Mouse (Mus musculus): ENCODE results near the gene Rlf.
"Not testable (repeated sequence)": the region's sequence is repeated elsewhere in the genome, so short reads cannot be mapped to it uniquely, and the experiment has no call there.

Gene Rlf

DNA sequence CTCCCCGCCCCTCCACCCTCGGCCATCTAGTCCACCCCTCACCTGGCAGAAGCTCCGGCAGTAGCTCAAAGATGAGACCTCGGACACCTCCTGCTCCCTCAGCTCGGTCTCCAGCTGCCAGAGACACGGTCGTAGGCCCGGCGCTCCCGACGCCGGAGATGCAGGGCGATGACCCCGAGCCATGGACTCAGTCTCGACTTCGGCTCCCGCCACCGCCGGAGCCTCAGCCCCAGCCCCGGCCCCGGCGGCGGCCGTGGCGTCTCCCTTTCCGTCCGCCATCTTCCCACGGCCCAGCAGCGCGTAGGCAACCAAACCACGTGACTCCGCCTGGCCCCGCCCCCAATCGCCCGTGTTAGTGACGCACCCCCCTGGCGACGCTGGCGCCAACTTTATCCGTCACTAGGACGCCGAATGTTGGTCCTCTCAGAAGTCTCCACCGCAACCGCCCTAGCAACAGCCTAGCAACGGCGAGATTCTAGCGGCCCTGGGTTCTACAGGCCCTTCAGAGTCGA, at the start of gene Rlf:
TSS of gene Rlf (minus strand) at position 292 of the 512 bp plus-strand sequence.
- peak; percentile 92 for DNase-seq (ENCODE audit: low read depth)

DNA sequence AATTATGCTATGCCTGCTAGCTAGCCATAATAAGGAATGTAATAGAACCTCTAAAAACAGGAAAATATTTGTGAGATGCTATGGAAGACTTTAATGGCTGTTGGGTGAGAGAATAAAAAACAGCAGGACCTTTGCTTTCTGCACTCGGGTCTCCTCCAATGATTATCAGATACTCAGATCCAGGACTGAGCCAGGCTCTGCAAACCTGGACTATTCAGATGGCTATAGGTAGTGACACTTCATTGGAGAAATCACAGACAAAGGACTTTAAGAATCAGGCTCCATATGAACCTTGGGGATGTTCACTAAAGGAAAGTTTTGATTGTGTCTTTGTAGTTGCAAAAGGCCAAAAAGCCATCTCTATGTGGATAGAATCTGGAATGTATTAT, 26.7 kb upstream of the Rlf start:
- DNase-seq (ENCODE audit: low read depth): no peak

DNA sequence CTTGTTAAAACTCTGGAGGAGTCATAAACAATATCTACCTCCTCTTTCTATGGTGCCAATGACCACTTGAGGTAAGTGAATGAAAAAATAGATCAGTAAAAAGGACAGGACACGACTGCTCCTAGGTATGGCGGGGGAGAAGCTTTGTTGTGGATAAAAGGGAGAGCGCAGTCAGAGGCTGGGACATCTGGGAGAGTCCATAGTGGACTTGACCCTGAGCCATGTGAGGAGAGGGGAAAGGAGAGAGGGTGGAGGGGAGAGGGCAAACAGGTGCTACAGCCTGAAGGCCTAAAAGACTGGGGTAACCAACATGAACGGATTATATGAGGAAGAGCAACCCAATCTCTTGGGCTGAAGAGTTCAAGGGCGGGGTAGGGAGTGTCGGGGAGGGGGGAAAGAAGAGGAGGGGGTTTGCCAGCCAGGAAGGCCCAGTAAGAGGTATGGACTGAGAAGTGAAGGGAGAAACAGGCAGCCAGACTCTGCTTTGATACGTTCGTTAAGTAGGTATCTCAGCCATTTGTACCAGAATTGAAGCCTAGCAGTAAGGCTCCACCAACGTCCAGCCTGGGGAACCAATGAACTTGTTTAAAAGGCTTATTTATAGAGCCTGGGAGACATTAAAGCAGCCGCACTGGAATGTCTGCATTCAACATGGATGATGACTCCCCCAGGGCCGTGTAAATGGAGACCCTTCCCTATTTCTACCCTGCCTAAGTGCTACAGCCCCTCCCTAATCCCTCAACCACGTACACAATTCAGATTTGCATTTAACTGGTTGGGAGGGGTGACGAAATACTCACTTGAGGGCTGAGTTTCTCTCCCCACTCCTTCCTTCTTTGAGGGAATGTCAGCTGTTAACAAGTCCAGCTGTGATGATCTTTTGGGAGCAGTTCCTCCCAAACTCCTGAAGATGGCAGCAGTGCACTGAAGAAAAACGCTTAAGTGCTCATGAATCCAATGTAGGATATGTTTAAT, 26.0 kb upstream of the Rlf start:
- DNase-seq (ENCODE audit: low read depth): peak; percentile 67

DNA sequence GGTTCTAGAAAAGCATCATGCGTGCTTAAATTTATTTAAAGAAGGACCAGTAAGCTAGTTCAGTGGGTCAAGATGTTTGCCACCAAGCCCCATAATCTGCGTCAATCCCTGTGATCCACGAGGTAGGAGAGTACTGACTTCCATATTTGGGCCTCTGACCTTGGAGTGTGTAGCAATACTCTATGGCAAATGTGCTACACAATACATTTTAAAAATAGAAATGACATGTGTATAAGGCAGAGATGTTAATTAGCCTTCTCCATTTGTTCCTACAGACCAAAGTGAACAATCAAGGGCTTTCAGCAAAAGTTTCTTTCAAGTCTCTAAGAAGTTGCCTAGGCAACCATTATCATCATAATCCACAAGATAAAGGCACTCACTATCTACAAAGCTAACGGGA, 25.0 kb upstream of the Rlf start:
- no peak for DNase-seq (ENCODE audit: low read depth)

DNA sequence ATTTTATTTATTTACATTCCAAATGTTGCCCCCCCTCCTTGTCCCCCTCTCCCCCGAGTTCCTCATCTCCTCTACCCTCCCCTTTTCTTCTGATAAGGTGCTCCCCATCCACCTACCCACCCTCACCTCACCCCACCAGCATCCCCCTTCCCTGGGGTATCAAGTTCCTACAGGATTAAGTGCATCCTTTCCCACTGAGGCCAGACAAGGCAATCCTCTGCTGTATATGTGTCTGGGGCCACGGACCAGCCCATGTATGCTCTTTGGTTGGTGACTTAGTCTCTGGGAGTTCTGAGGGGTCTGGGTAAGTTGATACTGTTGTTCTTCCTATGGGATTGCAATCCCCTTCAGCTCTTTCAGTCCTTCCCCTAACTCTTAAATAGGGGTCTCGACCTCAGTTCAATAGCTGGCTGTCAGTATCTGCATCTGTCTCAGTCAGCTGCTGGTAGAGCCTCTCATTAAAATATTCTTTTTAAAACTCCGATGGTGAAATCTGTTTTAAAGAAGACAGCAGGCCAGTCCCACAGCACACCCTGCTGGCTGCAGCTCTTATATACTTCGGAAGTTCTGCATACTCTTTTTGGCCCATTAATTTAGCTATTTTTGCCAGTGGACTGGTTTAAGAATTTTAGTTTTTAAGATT, 17.0 kb upstream of the Rlf start:
- peak; percentile 17 for DNase-seq (ENCODE audit: low read depth)

DNA sequence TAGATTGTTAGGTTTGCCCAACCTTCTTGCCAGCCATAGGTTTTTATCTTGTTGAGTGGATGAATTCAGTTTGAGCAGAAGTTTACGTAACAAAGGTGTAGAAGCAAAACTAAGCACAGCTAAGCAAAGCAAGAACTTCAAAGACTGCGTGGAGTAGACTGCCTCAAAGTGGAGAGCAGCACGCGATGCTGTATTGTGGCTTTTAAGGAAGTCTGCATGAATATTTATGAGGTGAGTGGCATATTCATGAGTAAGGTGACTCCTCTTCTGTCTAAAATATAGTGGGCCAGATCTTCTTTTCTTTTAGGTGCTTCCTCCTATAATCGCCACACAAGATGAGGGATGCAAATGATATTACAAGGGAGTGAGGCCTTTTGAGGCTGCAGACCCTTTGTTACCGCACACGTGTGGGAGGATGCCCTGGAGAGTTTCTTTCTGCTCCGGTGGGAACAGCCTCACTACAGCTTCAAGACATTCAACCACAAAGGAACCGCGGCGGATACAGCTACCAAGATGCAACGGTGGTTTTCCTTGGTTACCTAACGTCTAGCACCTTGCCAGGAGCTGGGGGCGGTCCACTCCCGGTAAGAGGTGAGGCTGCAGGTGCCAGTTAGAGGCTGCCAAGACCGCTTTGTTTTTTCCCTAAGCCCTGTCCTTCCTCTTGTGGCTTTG, 16.2 kb upstream of the Rlf start:
- peak; percentile 7 for DNase-seq (ENCODE audit: low read depth)

DNA sequence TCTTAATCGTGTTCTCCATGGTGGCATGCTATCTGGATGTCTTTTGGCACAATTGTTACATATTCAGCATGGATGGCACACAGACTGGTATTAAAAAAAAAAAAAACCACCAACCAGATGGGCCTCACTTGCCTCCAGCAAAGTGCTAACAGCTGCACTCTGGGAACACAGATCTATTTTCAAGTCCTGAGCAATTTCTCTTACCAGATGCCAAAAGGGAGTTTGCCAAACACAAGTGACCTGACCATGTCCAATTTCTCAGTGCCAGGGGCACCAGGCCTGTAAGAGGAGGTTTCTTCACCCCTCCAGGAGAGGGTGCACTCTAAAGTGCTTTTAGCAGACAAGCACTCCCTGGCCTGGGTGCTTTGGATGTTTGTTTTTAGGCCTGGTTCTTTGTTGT, 12.2 kb upstream of the Rlf start:
- DNase-seq (ENCODE audit: low read depth): no peak

DNA sequence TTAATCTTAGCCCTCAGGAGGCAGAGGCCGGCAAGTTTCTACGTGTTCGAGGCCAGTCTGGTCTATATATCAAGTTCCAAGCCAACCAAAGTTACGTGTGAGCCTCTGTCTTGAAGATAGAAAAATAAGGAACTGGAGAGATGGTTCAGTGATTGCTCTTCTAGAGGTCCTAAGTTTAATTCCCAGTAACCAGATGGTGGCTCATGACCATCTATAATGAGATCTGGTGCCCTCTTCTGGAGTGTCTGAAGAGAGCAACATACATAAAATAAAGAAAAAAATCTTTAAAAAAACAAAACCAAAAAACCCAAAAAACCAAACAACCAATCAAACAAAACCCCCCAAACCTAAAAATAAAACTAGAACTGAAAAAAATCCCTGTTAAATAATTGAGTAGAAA, 10.3 kb upstream of the Rlf start:
- DNase-seq (ENCODE audit: low read depth): no peak

DNA sequence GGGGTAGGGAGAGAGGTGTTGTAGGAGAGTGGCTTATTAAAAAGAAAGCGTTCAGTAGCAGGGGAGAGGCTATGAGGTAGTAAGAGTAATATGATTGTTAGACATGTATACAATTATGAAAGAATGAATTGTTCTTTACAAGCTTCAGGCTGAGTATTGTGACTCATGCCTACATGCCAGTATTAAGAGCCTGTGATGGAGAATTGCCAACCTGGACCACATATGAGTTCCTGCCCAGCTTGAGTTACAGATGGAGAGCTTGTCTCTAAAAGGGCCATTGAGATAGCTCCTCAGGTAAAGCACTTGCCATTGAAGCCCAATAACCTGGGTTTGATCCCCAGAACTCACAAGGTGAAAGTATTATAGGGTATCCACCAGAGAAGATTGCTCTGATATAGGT, 8.3 kb upstream of the Rlf start:
- DNase-seq (ENCODE audit: low read depth): no peak

DNA sequence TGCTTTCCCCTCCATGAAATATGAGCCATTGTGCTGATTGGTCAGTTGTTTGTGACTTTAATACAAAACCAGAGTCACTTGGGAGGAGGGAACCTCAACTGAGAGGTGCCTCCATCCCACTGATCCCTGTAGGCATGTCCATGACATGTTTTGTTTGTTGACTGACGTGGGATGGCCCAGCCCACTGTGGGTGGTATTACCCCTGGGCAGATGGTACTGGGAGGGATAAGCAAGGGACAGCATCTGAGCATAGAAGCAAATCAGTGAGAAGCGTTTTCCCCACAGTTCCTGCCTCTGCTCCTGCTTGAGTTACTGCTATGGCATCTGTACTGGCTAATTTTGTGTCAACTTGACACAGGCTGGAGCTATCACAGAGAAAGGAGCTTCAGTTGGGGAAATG, 1.3 kb upstream of the Rlf start:
- no peak for DNase-seq (ENCODE audit: low read depth)

DNA sequence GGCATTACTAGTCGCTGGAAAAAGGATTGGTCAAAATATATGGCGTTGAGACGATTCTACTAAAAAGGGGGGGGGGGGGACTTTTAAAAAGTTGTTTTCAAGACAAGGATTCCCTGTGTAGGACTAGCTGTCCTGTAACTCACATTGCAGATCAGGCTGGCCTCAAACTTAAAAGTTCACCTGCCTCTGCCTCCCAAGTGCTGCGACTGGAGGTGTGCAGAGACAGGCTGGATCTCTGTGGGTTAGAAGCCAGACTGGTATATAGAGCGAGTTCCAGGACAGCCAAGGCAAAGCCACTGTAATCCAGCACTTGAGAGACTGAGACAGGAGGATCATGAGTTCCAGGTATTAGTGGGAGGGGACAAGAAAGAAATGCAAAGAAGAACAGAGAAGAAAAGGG, 605 bp upstream of the Rlf start:
- no peak for DNase-seq (ENCODE audit: low read depth)

DNA sequence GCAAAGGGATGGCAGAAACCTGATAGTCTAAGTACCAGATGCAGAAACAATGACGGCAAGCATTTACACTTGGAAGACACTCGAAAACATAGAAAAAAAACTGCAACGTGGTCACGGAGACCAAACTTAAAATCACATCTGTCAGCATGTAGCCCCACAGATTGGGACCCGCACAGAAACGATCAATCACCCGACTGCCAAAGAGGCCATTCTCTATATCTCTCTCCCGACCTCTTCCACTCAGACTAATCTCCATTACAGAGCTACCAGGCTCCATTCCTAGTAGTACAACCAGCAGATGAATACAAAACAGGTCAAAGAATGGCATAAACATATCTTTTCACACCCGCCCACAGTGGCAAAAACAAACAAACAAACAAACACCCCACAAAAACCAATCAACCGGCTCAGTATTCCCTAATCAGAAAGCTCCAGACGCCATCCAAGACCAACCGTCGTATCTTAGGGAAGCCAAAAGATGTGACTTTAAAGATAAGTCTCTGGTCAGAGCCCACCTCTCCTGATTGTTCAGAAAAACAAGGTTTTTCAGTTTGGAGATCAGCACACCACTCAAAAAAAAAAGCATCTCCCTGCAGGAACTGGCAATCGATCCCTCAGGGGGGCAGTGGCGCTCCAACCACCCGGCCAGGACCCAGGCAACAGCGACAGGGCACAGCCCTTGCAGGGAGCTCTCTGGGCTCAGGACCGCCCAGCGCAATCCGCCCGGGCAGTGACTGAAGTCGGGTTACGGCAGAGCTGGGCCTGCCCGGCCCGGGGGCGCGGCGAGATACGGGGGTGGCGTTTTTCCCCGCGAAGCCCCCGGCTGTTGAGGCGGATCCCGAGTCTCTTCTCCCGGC, 720 bp downstream of the Rlf start:
- no peak for DNase-seq (ENCODE audit: low read depth)

DNA sequence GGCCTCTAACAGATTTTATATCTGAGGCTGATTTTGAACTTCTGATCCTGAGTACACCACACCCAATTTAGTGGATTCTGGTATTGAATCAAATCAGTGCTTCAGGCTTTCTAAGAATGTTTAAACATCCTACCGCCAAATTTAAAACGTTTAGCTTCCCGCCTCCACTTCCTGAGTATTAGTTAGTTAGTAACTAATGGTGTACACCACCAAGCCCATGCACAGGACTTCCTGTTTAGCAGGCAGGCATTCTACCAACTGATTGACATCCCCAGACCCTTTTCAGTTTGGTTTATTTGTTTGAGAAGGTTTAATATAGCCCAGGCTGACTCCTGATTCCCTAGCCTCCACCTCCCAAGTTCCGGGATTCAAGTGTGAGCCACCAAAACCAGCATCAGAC, 6.0 kb downstream of the Rlf start:
- DNase-seq (ENCODE audit: low read depth): no peak

DNA sequence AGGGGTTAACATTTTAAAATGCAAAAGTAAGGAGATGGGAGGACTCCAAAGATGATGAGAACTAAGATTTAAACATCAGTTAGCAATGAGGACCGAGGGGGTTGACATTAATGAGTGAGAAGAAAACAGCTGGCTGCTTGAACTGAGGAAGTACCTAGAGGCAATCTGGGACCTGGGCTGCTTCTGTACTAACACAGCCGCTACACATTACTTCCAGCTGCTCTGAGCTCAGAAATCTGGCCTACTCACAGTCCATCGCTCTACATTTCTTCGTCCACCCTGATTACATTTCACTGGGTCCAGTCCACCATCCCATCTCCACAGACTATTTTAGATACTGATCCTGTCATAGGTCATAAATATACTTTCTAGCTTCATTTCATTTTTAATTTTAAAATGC, 17.0 kb downstream of the Rlf start:
- DNase-seq (ENCODE audit: low read depth): no peak

DNA sequence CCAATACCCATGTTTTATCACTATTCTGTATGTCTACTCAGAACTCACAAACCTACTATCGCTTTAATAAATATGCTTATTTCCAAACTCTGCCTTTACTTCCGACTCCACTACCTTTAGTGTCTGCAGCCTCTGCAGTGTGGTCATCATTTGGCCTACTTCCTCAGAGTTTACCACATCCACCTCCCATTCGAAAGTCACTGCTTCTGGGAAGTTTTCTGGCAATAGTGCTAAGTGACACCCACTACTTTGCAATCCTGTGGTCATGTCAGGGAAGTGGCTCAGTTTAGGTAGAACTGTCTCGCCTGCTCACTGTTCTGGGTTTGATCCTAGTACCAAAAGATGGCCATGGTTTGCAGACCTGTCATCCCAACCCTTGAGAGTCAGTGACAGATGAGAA, 17.9 kb downstream of the Rlf start:
- DNase-seq (ENCODE audit: low read depth): peak; percentile 26

DNA sequence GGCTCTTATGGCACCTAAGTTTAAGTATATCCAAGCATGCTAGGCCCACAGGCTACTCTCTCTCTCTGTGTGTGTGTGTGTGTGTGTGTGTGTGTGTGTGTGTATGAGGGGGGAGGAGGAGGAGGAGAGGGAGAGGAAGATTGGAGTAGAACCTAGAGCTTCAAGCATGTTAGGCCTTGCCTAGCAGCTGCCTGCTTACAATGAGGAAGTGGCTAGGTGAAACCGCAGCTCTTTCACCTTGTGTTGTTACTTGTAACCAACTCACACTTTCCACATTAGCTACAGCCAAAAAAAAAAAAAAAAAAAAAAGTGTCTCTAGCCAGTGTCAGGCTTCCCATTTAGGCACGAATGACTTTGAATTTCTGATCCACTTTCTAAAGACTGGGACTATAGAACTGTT, 18.7 kb downstream of the Rlf start:
- DNase-seq (ENCODE audit: low read depth): peak; percentile 26

DNA sequence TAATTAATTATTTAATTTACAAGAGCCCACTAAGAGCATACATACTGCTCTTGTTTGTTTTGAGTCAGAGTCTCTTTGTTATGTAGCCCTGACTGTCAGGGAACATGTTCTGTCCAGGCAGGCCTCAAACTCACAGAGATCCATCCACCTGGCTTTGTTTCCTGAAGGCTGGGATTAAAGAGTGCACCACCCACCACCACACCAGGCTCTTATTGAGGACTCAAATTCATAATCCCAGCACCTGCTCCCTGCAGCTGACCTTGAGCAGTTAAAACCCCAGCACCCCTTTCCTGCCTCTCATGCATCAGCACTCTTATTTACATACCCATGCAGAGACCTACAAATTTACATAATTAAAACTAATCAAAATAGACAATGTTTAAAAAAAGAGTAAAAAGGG, 20.1 kb downstream of the Rlf start:
- DNase-seq (ENCODE audit: low read depth): no peak

DNA sequence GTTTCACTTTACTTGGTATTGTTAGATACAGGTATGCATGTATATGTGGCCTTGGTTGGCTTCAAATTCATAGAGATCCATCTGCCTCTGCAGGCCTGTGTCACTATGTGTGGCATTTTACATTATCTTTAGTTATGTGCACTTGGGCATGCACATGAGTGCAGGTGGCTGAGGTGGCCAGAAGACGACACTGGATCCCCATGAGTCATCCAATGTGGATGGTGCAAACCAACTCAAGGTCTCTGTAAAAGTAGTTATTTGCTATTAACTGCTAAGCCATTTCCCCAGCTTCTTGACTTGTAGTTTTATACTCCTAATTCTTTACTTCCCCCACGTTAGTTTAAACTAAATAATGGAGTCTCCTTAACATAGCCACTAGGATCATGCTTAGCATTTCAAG, 22.6 kb downstream of the Rlf start:
- no peak for DNase-seq (ENCODE audit: low read depth)

DNA sequence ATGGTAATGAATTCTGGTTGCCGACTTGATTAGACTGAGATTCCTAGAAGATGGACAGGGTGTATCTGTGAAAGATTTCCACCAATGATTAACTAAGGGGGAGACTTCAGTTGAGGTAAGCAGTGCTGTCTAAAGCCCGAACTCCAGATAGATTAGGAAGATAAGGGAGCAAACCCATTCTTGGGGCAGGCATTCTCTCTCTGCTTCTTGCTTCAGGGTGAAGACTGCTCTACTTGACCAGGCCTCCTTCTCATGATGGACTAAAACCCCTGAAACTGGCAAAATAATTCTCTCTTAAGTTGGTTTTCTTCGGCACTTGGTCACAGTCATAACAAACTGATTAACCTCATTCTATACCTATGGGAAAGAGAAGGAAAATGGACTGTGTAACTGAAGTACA, 25.5 kb downstream of the Rlf start:
- no peak for DNase-seq (ENCODE audit: low read depth)

DNA sequence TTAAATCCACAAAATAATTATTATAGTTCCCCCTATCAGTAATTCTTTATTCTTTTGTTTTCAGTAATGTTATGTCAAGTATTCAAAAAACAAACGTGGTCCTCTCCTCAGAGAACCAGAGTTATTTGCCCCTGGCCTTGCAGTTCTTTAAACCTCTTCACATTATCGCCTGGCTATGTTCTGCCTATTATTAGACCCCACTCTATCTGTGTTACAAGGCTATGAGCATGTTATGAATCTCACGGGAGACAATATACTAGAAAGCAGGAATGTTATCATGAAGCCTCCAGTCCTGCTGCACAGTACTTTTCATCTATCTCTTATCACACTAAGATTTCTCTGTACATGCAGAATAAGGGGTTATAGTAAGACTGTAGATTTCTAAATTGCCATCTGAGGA, 35.2 kb downstream of the Rlf start:
- no peak for DNase-seq (ENCODE audit: low read depth)

DNA sequence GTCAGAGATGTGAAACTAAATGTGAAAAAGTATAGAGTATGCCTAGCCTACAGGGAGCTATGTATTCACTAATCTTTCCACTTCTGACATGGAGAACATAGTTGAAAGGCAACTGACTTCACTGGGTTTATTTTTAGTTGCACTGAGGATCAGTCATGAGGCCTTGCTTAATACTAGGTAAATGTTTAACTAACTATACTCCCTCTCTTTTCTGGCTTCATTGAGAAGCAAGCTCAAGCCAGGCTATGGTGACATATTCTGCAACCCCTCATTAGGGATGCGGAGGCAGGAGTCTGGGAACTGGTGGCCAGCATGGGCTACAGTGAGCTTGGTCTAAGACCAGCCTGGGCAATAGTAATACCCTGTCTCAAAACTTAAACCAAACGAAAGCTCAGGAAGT, 47.2 kb downstream of the Rlf start:
- no peak for DNase-seq (ENCODE audit: low read depth)

DNA sequence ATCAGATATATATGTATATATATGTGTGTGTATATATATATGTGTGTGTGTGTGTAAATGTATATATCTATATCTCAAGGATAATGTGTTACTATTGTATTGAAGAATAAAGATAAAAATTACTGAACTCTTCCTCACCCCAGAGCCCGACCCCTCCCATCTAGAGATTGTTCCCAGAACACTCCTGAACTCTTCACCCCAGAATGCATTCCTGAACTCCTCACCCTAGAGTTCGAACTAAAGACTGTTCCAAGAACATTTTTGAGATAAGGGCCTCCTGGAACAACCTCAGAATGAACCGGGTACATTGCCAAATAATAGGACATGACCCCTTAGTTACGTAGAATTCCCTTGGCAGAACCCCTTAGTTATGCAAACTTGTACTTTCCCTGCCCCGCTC, 48.2 kb downstream of the Rlf start:
- not testable (repeated sequence) for DNase-seq (ENCODE audit: low read depth)
